Mouse (Mus musculus): ENCODE results near the gene Tnr.

The Tnr gene

GRCm38 (mm10) chr1:159566046-159566445, 42.5 kb downstream of the Tnr start:
- DNase-seq (ENCODE audit: low spot score): no peak

DNA sequence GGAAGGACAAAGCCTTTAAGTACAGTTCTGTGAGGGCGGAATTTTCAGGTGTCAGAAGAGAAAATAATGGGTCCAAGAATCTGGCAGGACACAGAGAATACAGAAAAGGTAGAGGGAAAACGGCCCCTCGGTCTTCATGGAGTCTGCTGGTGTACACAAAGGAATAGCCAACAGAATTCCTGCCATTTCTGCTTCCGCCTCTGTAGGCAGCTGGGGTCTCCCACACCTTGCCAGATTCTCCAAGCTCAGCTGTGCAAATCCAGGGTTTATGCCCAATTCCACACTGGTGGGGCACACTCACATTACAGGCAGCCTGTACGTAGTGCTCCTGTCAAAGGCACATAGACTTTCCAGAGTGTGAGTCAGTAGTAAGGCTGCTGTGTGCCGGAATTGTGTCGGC, 43.6 kb downstream of the Tnr start:
- no peak for DNase-seq (ENCODE audit: low spot score)

DNA sequence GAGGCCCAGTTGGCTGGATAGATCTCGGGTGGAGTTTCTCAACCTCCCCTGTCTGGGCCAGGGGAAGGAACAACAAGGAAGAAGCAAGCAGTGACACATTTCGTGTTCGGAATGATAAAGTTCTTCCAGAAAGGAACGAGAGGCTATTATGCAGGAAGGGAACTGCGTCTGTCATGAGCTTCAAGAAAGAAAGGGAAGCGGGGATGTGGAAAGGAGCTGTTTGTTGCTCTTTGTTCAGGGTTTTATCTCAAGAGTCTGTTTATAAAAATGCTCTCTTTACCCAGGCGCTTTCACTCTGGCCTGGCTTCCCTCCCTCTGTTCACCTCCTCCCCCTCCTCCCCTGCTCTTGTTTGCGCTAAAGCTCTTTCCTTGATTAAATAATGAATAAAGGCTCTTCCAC, 46.7 kb downstream of the Tnr start:
- peak; percentile 40 for DNase-seq (ENCODE audit: low spot score)

DNA sequence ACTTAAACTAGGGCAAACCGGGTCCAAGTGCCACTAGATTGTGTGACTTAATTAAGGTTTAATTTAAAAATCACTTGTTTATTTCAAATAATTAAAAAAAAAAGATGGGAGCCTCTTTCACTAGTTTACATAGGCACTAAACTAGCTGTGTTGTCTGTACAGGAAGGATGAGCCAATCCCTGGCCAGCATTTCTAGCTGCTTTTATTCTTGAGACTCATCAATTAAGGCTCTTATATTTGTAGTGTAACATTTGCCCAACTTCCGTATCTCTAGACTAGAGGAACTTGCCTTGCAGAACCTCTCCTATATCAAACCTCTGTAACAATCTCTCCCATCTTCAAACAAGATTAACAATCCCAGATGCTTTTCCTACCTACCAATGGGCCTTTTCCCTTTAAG, 47.3 kb downstream of the Tnr start:
- no peak for DNase-seq (ENCODE audit: low spot score)

- DNase-seq (ENCODE audit: low spot score): peak; percentile 49
Observed at GRCm38 (mm10) chr1:159571951-159572350, 48.4 kb downstream of the Tnr start.

GRCm38 (mm10) chr1:159573116-159573515, 49.5 kb downstream of the Tnr start:
- no peak for DNase-seq (ENCODE audit: low spot score)

GRCm38 (mm10) chr1:159574661-159575060, 51.1 kb downstream of the Tnr start:
- DNase-seq (ENCODE audit: low spot score): no peak

DNA sequence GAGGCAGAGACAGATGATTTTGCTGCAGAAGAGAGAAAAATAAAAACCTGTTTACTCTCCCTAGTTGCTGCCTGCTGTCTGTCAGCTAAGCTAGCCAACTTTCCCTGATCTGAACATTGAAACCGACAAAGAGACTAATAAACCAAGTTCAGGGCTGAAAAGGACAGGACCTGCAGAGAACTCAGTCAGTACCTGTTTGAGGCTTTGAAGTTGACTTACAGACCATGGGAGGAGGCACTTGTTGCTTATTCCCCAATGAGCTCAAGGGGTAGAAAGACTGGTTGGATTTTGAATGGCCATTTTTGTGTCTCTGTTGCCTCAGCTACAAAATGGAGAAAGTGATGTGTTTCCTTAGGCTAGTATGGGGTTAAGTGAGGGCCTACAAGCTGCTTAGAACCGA, 52.7 kb downstream of the Tnr start:
- no peak for DNase-seq (ENCODE audit: low spot score)

GRCm38 (mm10) chr1:159578391-159578790, 54.8 kb downstream of the Tnr start:
- no peak for DNase-seq (ENCODE audit: low spot score)

GRCm38 (mm10) chr1:159580335-159580921, 56.9 kb downstream of the Tnr start:
- peak; percentile 5 for DNase-seq (ENCODE audit: low spot score)

DNA sequence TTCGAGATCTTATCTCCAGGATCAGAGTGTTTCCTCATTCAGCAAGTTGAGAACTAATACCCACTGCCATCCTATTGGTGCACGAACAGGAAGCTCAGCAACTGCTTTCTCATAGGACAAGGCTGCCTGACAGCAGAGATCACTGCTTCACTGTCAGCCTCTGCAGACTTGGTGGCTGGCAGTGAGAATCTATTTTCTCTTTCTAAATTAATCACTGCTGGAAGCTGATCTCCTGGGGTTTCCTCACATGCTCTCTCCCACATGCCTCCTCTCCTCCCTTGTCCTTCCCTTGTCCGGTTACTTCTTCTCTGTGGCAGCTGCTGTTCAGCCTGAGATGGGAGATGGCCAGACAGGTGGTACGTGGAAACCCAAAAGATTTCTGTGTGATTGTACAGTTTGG, 60.3 kb downstream of the Tnr start:
- no peak for DNase-seq (ENCODE audit: low spot score)

DNA sequence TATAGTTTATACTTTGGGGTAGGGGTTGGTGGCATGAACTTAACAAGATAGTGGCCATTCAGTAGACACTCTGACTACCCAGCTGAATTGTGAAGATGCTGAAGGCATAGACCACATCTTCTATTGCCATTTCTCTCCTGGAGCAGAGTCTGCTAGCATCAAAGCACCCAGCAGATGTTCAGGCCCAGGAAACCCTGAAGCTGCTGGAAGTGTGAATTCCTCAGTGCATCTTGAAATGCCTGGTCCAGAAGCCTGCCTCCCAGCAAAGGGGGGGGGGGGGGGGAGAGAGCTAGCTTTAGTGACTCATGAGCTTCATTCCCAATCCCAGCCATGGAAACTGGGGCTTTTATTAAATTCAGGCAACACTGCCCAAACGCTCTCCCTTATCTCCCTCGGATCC, 65.2 kb downstream of the Tnr start:
- no peak for DNase-seq (ENCODE audit: low spot score)

GRCm38 (mm10) chr1:159594099-159595058, 70.8 kb downstream of the Tnr start:
- DNase-seq (ENCODE audit: low spot score): no peak

GRCm38 (mm10) chr1:159595729-159596128, 72.2 kb downstream of the Tnr start:
- DNase-seq (ENCODE audit: low spot score): no peak

DNA sequence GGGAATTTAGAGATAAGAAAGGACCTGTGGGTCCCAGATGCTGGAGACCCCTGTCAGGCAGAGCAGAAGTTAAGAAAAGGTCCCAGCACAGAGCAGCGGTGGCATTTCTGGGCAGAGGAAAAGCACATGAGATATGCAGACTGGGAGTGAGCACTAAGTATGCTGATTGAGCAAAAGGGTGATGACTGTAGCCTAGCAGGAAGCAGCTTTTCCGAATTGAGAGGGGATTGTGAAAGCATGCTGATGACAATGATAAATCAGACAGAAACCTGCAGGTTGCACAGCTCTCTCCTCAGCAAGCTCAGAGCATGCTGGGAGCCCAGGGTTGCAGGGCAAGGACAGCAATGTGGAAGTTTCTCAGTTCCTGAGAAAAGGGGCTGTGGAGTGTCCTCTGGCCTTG, 73.1 kb downstream of the Tnr start:
- no peak for DNase-seq (ENCODE audit: low spot score)

- no peak for DNase-seq (ENCODE audit: low spot score)
Observed at GRCm38 (mm10) chr1:159613561-159613960, 90.0 kb downstream of the Tnr start.

- DNase-seq (ENCODE audit: low spot score): no peak
Observed at GRCm38 (mm10) chr1:159614062-159614601, 90.6 kb downstream of the Tnr start.

DNA sequence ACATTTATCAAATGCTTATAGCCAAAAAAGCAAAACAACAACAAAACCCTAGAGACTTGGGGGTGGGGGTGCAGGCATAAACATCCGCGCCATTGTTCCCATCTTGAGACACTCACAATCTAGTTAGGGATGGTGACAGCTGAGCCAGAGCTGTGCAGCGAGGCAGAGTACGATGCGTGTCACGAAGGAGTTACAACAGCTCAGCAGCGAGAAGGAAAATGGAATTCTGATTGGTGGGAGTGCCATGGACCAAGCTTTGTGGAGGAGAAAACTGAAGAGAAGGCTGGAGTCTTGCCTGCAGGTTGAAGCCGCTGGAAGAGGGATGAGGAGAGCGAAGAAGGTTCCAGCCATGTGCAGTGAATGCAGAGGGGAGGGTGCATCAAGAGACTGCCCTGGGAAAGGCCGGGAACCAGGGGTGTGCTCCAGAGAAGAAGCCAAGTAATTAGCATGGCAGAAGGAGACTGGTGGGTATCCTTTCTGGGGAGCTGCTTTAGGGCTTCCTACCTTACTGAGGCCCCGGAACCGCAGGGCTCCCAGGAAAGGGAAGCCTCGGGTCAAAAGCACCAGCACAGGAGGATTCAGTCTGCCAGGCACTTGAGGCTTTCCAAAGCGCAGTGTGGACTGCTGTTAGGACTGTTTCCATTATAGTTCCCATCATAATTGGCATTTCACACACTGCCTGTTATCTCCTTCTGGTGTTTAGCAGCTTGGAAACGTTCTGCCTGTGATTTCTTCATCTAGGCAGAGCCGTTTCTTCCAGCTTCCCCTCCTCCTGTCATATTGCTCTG, 91.3 kb downstream of the Tnr start:
- DNase-seq (ENCODE audit: low spot score): no peak

DNA sequence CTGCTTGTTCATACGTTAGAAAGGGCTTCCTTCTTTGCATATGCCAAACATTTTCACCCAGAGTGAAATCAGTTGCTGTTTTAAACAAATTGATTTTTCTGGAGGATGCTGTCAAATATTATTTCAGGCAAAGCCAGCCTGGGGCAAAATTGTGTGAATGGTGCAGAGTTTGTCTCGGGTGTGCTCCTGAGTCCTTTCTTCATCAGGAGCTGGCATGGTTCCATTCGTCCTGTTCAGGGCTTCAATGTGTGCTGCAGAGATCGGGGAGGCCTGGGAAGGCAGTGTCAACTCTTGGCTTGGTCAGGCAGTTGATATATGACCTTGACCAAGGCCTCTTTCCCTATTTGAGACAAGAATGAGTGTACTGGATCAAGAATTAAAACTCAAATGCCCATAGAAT, 92.1 kb downstream of the Tnr start:
- no peak for DNase-seq (ENCODE audit: low spot score)

DNA sequence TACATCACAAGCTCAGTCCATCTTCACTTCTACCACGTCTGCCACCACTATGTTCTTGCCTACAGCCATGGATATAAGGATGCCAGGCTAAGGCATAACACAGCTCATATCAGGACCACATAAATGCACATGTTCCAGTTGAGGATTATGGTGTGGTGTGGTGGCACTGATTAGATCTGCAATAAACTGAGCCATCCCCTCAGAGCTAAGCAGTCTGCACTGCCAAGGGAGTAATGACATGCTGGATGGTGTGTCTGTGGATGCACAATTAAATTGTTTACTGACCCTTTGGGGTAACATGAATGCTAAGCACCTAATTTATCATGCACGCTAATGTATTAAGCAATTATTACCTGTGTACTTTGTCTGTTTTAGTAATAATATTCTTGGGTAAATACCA, 95.6 kb downstream of the Tnr start:
- no peak for DNase-seq (ENCODE audit: low spot score)

DNA sequence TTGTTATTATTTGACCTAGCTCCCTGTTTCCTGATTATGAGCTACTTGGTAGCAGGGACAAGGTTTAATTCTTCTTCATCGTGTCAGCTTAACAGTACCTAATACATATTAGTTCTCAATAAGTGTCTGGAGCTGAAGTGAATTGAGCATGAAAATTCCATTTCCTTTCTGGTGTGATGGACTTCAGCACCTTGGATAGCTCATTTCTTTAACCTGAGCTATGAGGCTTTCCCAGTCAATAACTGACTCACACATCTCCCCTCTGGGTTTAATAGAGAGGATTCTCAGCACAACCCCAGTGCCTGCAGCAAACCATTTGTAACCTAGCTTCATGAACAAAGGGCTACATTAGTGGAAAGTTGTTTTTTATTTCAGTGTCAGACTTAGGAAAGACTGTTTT, 97.8 kb downstream of the Tnr start:
- no peak for DNase-seq (ENCODE audit: low spot score)

GRCm38 (mm10) chr1:159629119-159629518, 105.5 kb downstream of the Tnr start:
- no peak for DNase-seq (ENCODE audit: low spot score)
